In the genomic region with DNA sequence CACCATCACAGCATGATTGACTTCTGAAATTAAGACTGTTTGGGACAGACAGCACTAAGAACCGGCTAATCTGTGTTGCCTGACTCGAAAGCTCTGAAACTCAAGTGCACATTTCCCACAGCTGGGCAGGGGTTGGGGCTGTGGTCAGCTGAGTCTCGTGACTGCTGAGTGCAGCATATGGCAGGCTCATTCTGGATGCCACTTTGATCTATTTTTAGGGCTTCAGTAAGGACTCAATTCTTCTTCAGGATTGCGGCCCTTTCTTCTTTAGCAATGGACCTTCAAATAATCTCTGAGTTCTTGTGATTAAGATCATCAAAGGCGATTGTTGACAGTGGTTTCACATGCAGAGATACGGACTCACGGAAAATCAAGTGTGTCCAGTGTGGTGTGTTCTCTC, we compare ENCODE assay signal across 19 mouse cellular contexts.
DNase-seq lines count a peak whose midpoint lies in the region; ATAC-seq lines count a peak whose summit lies in the region.
"Had no signal": no experiment of that assay in that cellular context is flagged by ENCODE, and none has a peak within 500 bp of the region (broad histone marks: within the 10 kb centered on the region; RNA-seq: fewer than 3 reads in every experiment).

No protein-coding gene starts in this region.

- no peaks in the 10 kb centered on the region for H3K27me3 ChIP-seq in heart, embryonic 13.5 days (replicated peaks)
- H3K27me3 ChIP-seq in neural tube, embryonic 15.5 days (replicated peaks) = no peaks in the 10 kb centered on the region
- H3K27me3 ChIP-seq: embryonic facial prominence, embryonic 15.5 days; stomach, embryonic 15.5 days had no signal

- H3K4me2 ChIP-seq in heart, embryonic 13.5 days = peak overlapping the region; percentile 37
- no peak overlapping the region for H3K4me2 ChIP-seq in neural tube, embryonic 15.5 days
- H3K4me2 ChIP-seq: embryonic facial prominence, embryonic 15.5 days; forebrain, embryonic 12.5 days; stomach, embryonic 15.5 days had no signal

- H3K9ac ChIP-seq in heart, embryonic 13.5 days = no peak overlapping the region
- H3K9ac ChIP-seq in neural tube, embryonic 15.5 days (replicated peaks) = no peak overlapping the region
- H3K9ac ChIP-seq: embryonic facial prominence, embryonic 15.5 days; forebrain, embryonic 12.5 days; stomach, embryonic 15.5 days had no signal

- no peak overlapping the region for H3K4me3 ChIP-seq in heart, embryonic 13.5 days
- no peak overlapping the region for H3K4me3 ChIP-seq in neural tube, embryonic 15.5 days (replicated peaks)
- H3K4me3 ChIP-seq: embryonic facial prominence, embryonic 15.5 days; forebrain, embryonic 12.5 days; stomach, embryonic 15.5 days had no signal

- ATAC-seq in heart, embryonic 13.5 days (ENCODE audit: extremely low read depth, insufficient number of reproducible peaks, low FRiP score, low TSS enrichment) = no peak
- no peak for ATAC-seq in neural tube, embryonic 15.5 days (ENCODE audit: low FRiP score)
- ATAC-seq: activated CD4-positive, CD25-positive, alpha-beta regulatory T cell, adult 4 months; Patski had no signal

- no peak for DNase-seq in heart, adult 9 months (ENCODE audit: low spot score in 2 of 2)
- peak; percentile 20 for DNase-seq in neural tube, embryonic 10.5 days (ENCODE audit: extremely low spot score, low spot score)
- peak; percentile 4 for DNase-seq in embryo, embryonic 9.5 days (ENCODE audit: extremely low spot score)
- DNase-seq in mesoderm, embryonic 11.5 days (ENCODE audit: low read depth, low spot score) = peak; percentile 12
- DNase-seq in c-Kit-positive CD71-positive TER-119-positive erythroid progenitor cells, embryonic 14.5 days (ENCODE audit: low spot score) = no peak
- DNase-seq in cerebellum, adult 9-11 months = no peak
- DNase-seq: cerebellum, postnatal 25 days; gastrocnemius, postnatal 25 days; kidney, adult 8-10 months; liver; lung, adult 18-20 months; right cerebral cortex, postnatal 14 days had no signal

- peaks cover 12% of the 10 kb centered on the region for H3K4me1 ChIP-seq in heart, embryonic 13.5 days
- H3K4me1 ChIP-seq in neural tube, embryonic 15.5 days = no peaks in the 10 kb centered on the region
- H3K4me1 ChIP-seq: embryonic facial prominence, embryonic 15.5 days; forebrain, embryonic 12.5 days; stomach, embryonic 15.5 days had no signal

- WGBS in heart, embryonic 13.5 days = 28% methylated on average over 7 of the region's 7 CpGs
- 54% methylated on average over 7 of the region's 7 CpGs for WGBS in neural tube, embryonic 15.5 days

- no peaks in the 10 kb centered on the region for H3K9me3 ChIP-seq in heart, embryonic 13.5 days
- no peaks in the 10 kb centered on the region for H3K9me3 ChIP-seq in neural tube, embryonic 15.5 days (replicated peaks)
- H3K9me3 ChIP-seq: embryonic facial prominence, embryonic 15.5 days; forebrain, embryonic 12.5 days; stomach, embryonic 15.5 days had no signal

- H3K27ac ChIP-seq in heart, embryonic 13.5 days (replicated peaks) = 0 out of 2 replicates have a peak overlapping the region, but pooled peaks have one; percentile 5
- H3K27ac ChIP-seq in neural tube, embryonic 15.5 days (replicated peaks) = no peak overlapping the region
- H3K27ac ChIP-seq: embryonic facial prominence, embryonic 15.5 days; forebrain, embryonic 12.5 days; stomach, embryonic 15.5 days had no signal

- H3K36me3 ChIP-seq in heart, embryonic 13.5 days = no peaks in the 10 kb centered on the region
- H3K36me3 ChIP-seq in neural tube, embryonic 15.5 days = no peaks in the 10 kb centered on the region
- H3K36me3 ChIP-seq: embryonic facial prominence, embryonic 15.5 days; forebrain, embryonic 12.5 days; stomach, embryonic 15.5 days had no signal

Comparison
In these comparisons a context has a peak if more than half of its experiments do, and no peak if none do; other contexts are left out.
1. DNase-seq: peak in neural tube, embryonic 10.5 days (single experiment), embryo, embryonic 9.5 days (single experiment) and mesoderm, embryonic 11.5 days (single experiment); none in heart, adult 9 months (0 of 2), c-Kit-positive CD71-positive TER-119-positive erythroid progenitor cells, embryonic 14.5 days (single experiment) and cerebellum, adult 9-11 months (single experiment).